Mouse (Mus musculus) C2C12 (cell line): ENCODE data around the gene Gm20538. TPM values are rescaled to one million over a fixed set of nuclear protein-coding genes. Genes with fewer than 3 reads are reported as not detected.
A peak's percentile ranks its signal among the peaks of the same experiment; 100 is the strongest.

Experiments
- H3K27me3 ChIP-seq: one replicate; pipeline ENCODE4 v1.6.1; 2011; ENCODE audit not compliant: control insufficient read depth, insufficient read depth, insufficient read length
- H3K36me3 ChIP-seq: one replicate; pipeline ENCODE4 v1.6.1; 2011; ENCODE audit not compliant: control insufficient read depth, insufficient read depth
- H3K4me3 ChIP-seq: one replicate; pipeline ENCODE4 v1.5.1; 2011; ENCODE audit warnings: mild to moderate bottlenecking, control low read depth; ENCODE audit not compliant: poor library complexity, insufficient read depth, severe bottlenecking
- H3K79me2 ChIP-seq: one replicate; pipeline ENCODE4 v1.6.1; 2011; ENCODE audit not compliant: control insufficient read depth, insufficient read depth
- H3K79me3 ChIP-seq: one replicate; pipeline ENCODE4 v1.6.1; 2011; ENCODE audit warnings: low read depth, control low read depth
- H3ac ChIP-seq: one replicate; pipeline ENCODE3; 2011; ENCODE audit warnings: low read depth; ENCODE audit not compliant: control insufficient read depth, insufficient read length
- CEBPB ChIP-seq: IDR thresholded peaks from one replicate; pipeline ENCODE4 v1.6.1; 2011; ENCODE audit warnings: low read depth, mild to moderate bottlenecking, control low read depth, moderate library complexity
- CTCF ChIP-seq: IDR thresholded peaks from one replicate; pipeline ENCODE4 v1.5.1; 2011; ENCODE audit not compliant: control insufficient read depth, insufficient read depth, insufficient read length
- FOSL1 ChIP-seq: IDR thresholded peaks from one replicate; pipeline ENCODE4 v1.8.0; 2011; ENCODE audit warnings: mild to moderate bottlenecking, low read length; ENCODE audit not compliant: poor library complexity, insufficient read depth, severe bottlenecking
- MAX ChIP-seq: IDR thresholded peaks from one replicate; pipeline ENCODE4 v1.6.1; 2011; ENCODE audit warnings: mild to moderate bottlenecking, control low read depth
- MYOD1 ChIP-seq: IDR thresholded peaks from one replicate; pipeline ENCODE4 v1.6.1; 2011; ENCODE audit warnings: low read depth; ENCODE audit not compliant: control insufficient read depth, insufficient read length
- MYOG ChIP-seq: IDR thresholded peaks from one replicate; pipeline ENCODE4 v1.6.1; 2011; ENCODE audit not compliant: control insufficient read depth, insufficient read length; ENCODE audit errors: extremely low read depth
- USF1 ChIP-seq: IDR thresholded peaks from one replicate; pipeline ENCODE4 v1.6.1; 2011; ENCODE audit warnings: low read depth, mild to moderate bottlenecking, control low read depth, moderate library complexity
- polyA plus RNA-seq: library from polyadenylated mRNA; unstranded; fragments of >200 nt; fragmentation: generic; extraction: Trizol; gene quantifications from one replicate; pipeline ENCODE4 v1.2.1, GENCODE M21; 2012; ENCODE audit warnings: missing spikeins

The Gm20538 gene
- polyA plus RNA-seq, 1 experiment, result not detected

GRCm38 (mm10) chr19:44562652-44563206 is 10.1 kb upstream of the Gm20538 start, which contains the start of gene Hif1an:
TSS of gene Hif1an (plus strand) at chr19:44562850.
- H3ac ChIP-seq, result peak within 1 kb of the TSS; percentile 85
- peaks cover 44% of the 10 kb centered on the region for H3K79me2 ChIP-seq
- peak within 1 kb of the TSS; percentile 64 for H3K4me3 ChIP-seq
- peaks cover 35% of the 10 kb centered on the region for H3K36me3 ChIP-seq
- peaks cover 22% of the 10 kb centered on the region for H3K79me3 ChIP-seq
- H3K27me3 ChIP-seq, result peaks cover 3% of the 10 kb centered on the region
- TF ChIP-seq FOSL1 (no peak), MAX (peak; percentile 38), CTCF (peak; percentile 59)

- H3K36me3 ChIP-seq, result peaks cover 29% of the 10 kb centered on the region
- H3K27me3 ChIP-seq, result peaks cover 3% of the 10 kb centered on the region
- peaks cover 21% of the 10 kb centered on the region for H3K79me3 ChIP-seq
- H3K4me3 ChIP-seq, result peak within 1 kb of the TSS; percentile 97
- TF ChIP-seq FOSL1, result no peak
- TF ChIP-seq MAX, result peak; percentile 40
- no peak for TF ChIP-seq USF1
- H3ac ChIP-seq, result peak within 1 kb of the TSS; percentile 100
- peaks cover 26% of the 10 kb centered on the region for H3K79me2 ChIP-seq
These were observed 2.4 kb upstream of the Gm20538 start, which contains the start of gene Ndufb8 for GRCm38 (mm10) chr19:44554861-44555590. TSS of gene Ndufb8 (minus strand) at chr19:44555440.

- TF ChIP-seq MYOD1 (no peak), CEBPB (no peak), FOSL1 (no peak), USF1 (no peak), MYOG (no peak), MAX (no peak), CTCF (no peak)
- Histone ChIP-seq H3K79me3 (peaks cover 21% of the 10 kb centered on the region), H3K79me2 (peaks cover 26% of the 10 kb centered on the region), H3K4me3 (peak overlapping the region; percentile 97), H3ac (peak overlapping the region; percentile 100), H3K27me3 (peaks cover under 1% of the 10 kb centered on the region), H3K36me3 (peaks cover 34% of the 10 kb centered on the region)
These were observed 1.8 kb upstream of the Gm20538 start for GRCm38 (mm10) chr19:44554490-44554860.

- Histone ChIP-seq H3ac (no peak overlapping the region), H3K4me3 (no peak overlapping the region), H3K36me3 (peaks cover 45% of the 10 kb centered on the region), H3K79me3 (peaks cover 21% of the 10 kb centered on the region), H3K79me2 (peaks cover 26% of the 10 kb centered on the region), H3K27me3 (no peaks in the 10 kb centered on the region)
- TF ChIP-seq MYOD1 (no peak), USF1 (no peak), FOSL1 (no peak), CEBPB (no peak), CTCF (no peak), MAX (no peak), MYOG (no peak)
These were observed 655 bp upstream of the Gm20538 start for GRCm38 (mm10) chr19:44553286-44553685.

GRCm38 (mm10) chr19:44545321-44546041 is 7.2 kb downstream of the Gm20538 start, which contains the start of gene Sec31b:
TSS of gene Sec31b (minus strand) at chr19:44545864.
- Histone ChIP-seq H3ac (peak within 1 kb of the TSS; percentile 10), H3K36me3 (peaks cover 26% of the 10 kb centered on the region), H3K27me3 (no peaks in the 10 kb centered on the region), H3K79me3 (no peaks in the 10 kb centered on the region), H3K4me3 (no peak within 1 kb of the TSS), H3K79me2 (no peaks in the 10 kb centered on the region)
- no peak for TF ChIP-seq USF1

GRCm38 (mm10) chr19:44544775-44545174 is 7.9 kb downstream of the Gm20538 start:
- Histone ChIP-seq H3K79me2 (no peaks in the 10 kb centered on the region), H3K27me3 (no peaks in the 10 kb centered on the region), H3K79me3 (no peaks in the 10 kb centered on the region), H3K4me3 (no peak overlapping the region), H3K36me3 (peaks cover 19% of the 10 kb centered on the region), H3ac (no peak overlapping the region)
- TF ChIP-seq CEBPB (no peak), CTCF (peak; percentile 20)
